Mouse (Mus musculus) lung, postnatal 25 days (tissue): Measurements from ENCODE around the gene Ugdh.
"Not testable (repeated sequence)": the region's sequence is repeated elsewhere in the genome, so short reads cannot be mapped to it uniquely, and the experiment has no call there.

Experiments used
- DNase-seq: peaks from one replicate; pipeline ENCODE4 v3.0.0; 2022; ENCODE audit warnings: low spot score

Gene Ugdh

GRCm38 (mm10) chr5:65435806-65436561 is at the start of gene Ugdh:
Ugdh (minus strand) TSS chr5:65435949.
- peak; percentile 98 for DNase-seq

- DNase-seq: no peak
These were observed 47.2 kb upstream of the Ugdh start for GRCm38 (mm10) chr5:65482996-65483395.

- DNase-seq: no peak
These were observed 44.8 kb upstream of the Ugdh start for GRCm38 (mm10) chr5:65480511-65480910.

- DNase-seq: no peak
These were observed 44.1 kb upstream of the Ugdh start for GRCm38 (mm10) chr5:65479681-65480445.

- DNase-seq: no peak
These were observed 42.5 kb upstream of the Ugdh start for GRCm38 (mm10) chr5:65478224-65478623.

GRCm38 (mm10) chr5:65476739-65477138 is 41.0 kb upstream of the Ugdh start:
- DNase-seq: not testable (repeated sequence)

GRCm38 (mm10) chr5:65475806-65476205 is 40.1 kb upstream of the Ugdh start:
- no peak for DNase-seq

GRCm38 (mm10) chr5:65469766-65470165 is 34.0 kb upstream of the Ugdh start:
- DNase-seq: no peak

GRCm38 (mm10) chr5:65466911-65467310 is 31.2 kb upstream of the Ugdh start:
- DNase-seq: no peak

- DNase-seq: no peak
These were observed 24.6 kb upstream of the Ugdh start for GRCm38 (mm10) chr5:65460361-65460760.

GRCm38 (mm10) chr5:65459454-65459853 is 23.7 kb upstream of the Ugdh start:
- DNase-seq: no peak

GRCm38 (mm10) chr5:65457846-65458245 is 22.1 kb upstream of the Ugdh start:
- no peak for DNase-seq

- DNase-seq: peak; percentile 55
These were observed 21.5 kb upstream of the Ugdh start for GRCm38 (mm10) chr5:65457086-65457827.

GRCm38 (mm10) chr5:65454771-65455170 is 19.0 kb upstream of the Ugdh start:
- peak; percentile 38 for DNase-seq

- no peak for DNase-seq
These were observed 13.2 kb upstream of the Ugdh start for GRCm38 (mm10) chr5:65448941-65449340.

- no peak for DNase-seq
These were observed 12.1 kb upstream of the Ugdh start for GRCm38 (mm10) chr5:65447826-65448225.

GRCm38 (mm10) chr5:65446756-65447155 is 11.0 kb upstream of the Ugdh start:
- DNase-seq: no peak

- no peak for DNase-seq
These were observed 9.2 kb upstream of the Ugdh start for GRCm38 (mm10) chr5:65444981-65445380.

- DNase-seq: no peak
These were observed 2.3 kb upstream of the Ugdh start for GRCm38 (mm10) chr5:65438041-65438440.

GRCm38 (mm10) chr5:65435363-65435805 is 365 bp downstream of the Ugdh start:
- DNase-seq: no peak

GRCm38 (mm10) chr5:65434471-65435362 is 1.0 kb downstream of the Ugdh start:
- no peak for DNase-seq

- DNase-seq: no peak
These were observed 6.3 kb downstream of the Ugdh start for GRCm38 (mm10) chr5:65429441-65429840.
